Mouse (Mus musculus) midbrain, embryonic 11.5 days (tissue): ENCODE data around the gene Gbf1. TPM values are rescaled to one million over a fixed set of nuclear protein-coding genes. Genes with fewer than 3 reads are reported as not detected.
A peak's percentile ranks its signal among the peaks of the same experiment; 100 is the strongest.

Experiments used
- ATAC-seq: fragments of 200-750 bp; cut with Nextera tagmentation; 2 replicates; pipeline ENCODE4 v1.8.0; 2017; ENCODE audit warnings: moderate TSS enrichment, moderate library complexity; ENCODE audit not compliant: low FRiP score
- DNase-seq: peaks from one replicate; pipeline ENCODE4 v3.0.0; 2015; ENCODE audit warnings: low spot score; ENCODE audit errors: missing footprints
- H3K27ac ChIP-seq: fragments of 300-500 bp; sonication (generic); 2 replicates; pipeline ENCODE4 v1.5.1; 2014; ENCODE audit warnings: low read depth, low read length
- H3K27me3 ChIP-seq: fragments of 300-500 bp; sonication (generic); 2 replicates; pipeline ENCODE4 v1.6.1; 2014; ENCODE audit warnings: mild to moderate bottlenecking, low read length, moderate library complexity, mixed read lengths; ENCODE audit not compliant: control insufficient read depth, insufficient read depth
- H3K36me3 ChIP-seq: fragments of 300-500 bp; sonication (generic); 2 replicates; pipeline ENCODE4 v1.6.1; 2014; ENCODE audit warnings: mild to moderate bottlenecking, low read length, moderate library complexity, mixed read lengths; ENCODE audit not compliant: control insufficient read depth, insufficient read depth
- H3K4me1 ChIP-seq: fragments of 300-500 bp; sonication (generic); 2 replicates; pipeline ENCODE4 v1.6.1; 2014; ENCODE audit warnings: low read length; ENCODE audit not compliant: control insufficient read depth, insufficient read depth
- H3K4me2 ChIP-seq: fragments of 300-500 bp; sonication (generic); 2 replicates; pipeline ENCODE4 v1.6.1; 2014; ENCODE audit warnings: mild to moderate bottlenecking, moderate library complexity
- H3K4me3 ChIP-seq: fragments of 300-500 bp; sonication (generic); 2 replicates; pipeline ENCODE4 v1.5.1; 2014; ENCODE audit warnings: low read depth, low read length
- H3K9ac ChIP-seq: fragments of 300-500 bp; sonication (generic); 2 replicates; pipeline ENCODE4 v1.6.1; 2014; ENCODE audit warnings: low read length
- H3K9me3 ChIP-seq: fragments of 300-500 bp; sonication (generic); 2 replicates; pipeline ENCODE4 v1.6.1; 2016; ENCODE audit warnings: low read length; ENCODE audit not compliant: control insufficient read depth
- WGBS: fragments of 180-500 bp; shearing (Covaris S2); extraction: QIAGEN DNeasy Blood & Tissue Kit; methylation state at CpG from one replicate; pipeline ENCODE4 v1.1.7; 2014; 5-methylcytosine and 5-hydroxymethylcytosine counted together
- polyA plus RNA-seq: library from polyadenylated mRNA; unstranded; fragments of >200 nt; fragmentation: Nextera tagmentation; extraction: Ambion mirVana; gene quantifications from 2 replicates; pipeline ENCODE4 v1.2.1, GENCODE M21; 2014

The Gbf1 gene
- polyA plus RNA-seq, 1 experiment from 2014 or later: 42.6 TPM

DNA sequence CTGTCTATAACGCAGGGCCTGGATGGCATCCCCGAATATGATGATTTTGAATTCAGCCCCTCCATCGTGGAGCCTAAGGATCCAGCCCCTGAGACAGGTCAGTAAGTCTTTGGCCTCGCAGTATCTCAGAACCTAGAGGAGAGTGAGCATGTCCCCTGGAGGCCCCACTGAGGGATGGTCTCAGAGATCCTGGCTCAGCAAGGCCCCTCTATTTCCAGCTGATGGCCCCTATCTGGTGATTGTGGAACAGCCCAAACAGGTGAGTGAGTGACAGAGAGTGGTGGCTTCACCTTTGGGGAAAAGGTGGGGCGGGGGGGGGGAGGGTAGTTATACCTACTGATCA is 153.9 kb downstream of the Gbf1 start:
- Histone ChIP-seq H3K9ac (peak overlapping the region; percentile 65; the same call in 1 of the 2 replicates), H3K36me3 (no peaks in the 10 kb centered on the region), H3K4me3 (peak overlapping the region; percentile 56), H3K27me3 (peaks cover 20% of the 10 kb centered on the region), H3K27ac (no peak overlapping the region), H3K4me1 (peaks cover 18% of the 10 kb centered on the region), H3K9me3 (no peaks in the 10 kb centered on the region), H3K4me2 (peak overlapping the region; percentile 59; the same call in 1 of the 2 replicates)
- no peak for ATAC-seq
- 65% methylated on average over 5 of the region's 5 CpGs for WGBS
- no peak for DNase-seq

GRCm38 (mm10) chr19:46306751-46307289 is 154.5 kb downstream of the Gbf1 start:
- Histone ChIP-seq H3K27me3 (peaks cover 20% of the 10 kb centered on the region), H3K36me3 (no peaks in the 10 kb centered on the region), H3K9me3 (no peaks in the 10 kb centered on the region), H3K4me3 (no peak overlapping the region), H3K9ac (no peak overlapping the region), H3K4me2 (no peak overlapping the region), H3K27ac (no peak overlapping the region), H3K4me1 (peaks cover 18% of the 10 kb centered on the region)
- ATAC-seq (no peak), DNase-seq (no peak)
- WGBS: 90% methylated on average over 9 of the region's 9 CpGs

DNA sequence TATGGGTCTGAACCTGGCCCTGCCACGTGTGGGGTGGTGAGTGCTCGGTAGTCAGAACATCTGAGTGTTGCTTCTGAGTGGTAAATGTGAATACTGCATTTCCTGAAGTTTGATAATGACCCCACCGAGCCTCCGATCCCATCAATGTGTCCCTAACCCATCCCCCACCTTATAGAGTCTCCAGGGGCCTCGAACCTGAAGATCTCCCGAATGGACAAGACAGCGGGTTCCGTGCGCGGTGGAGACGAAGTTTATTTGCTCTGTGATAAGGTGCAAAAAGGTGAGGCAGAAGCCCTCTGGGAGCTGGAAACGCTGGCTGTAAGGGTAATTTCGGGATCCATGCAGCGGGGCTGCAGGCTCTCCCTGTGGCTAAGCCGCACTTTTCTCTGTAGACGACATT is 155.5 kb downstream of the Gbf1 start:
- no peak overlapping the region for H3K27ac ChIP-seq
- H3K27me3 ChIP-seq: peaks cover 20% of the 10 kb centered on the region
- DNase-seq: no peak
- H3K9me3 ChIP-seq: no peaks in the 10 kb centered on the region
- H3K4me1 ChIP-seq: peaks cover 18% of the 10 kb centered on the region
- H3K4me2 ChIP-seq: no peak overlapping the region
- H3K36me3 ChIP-seq: no peaks in the 10 kb centered on the region
- WGBS: 80% methylated on average over 16 of the region's 16 CpGs
- ATAC-seq: no peak
- no peak overlapping the region for H3K4me3 ChIP-seq
- H3K9ac ChIP-seq: no peak overlapping the region

GRCm38 (mm10) chr19:46308303-46308702 is 156.0 kb downstream of the Gbf1 start:
- 62% methylated on average over 16 of the region's 16 CpGs for WGBS
- DNase-seq: no peak

GRCm38 (mm10) chr19:46308706-46309435 is 156.6 kb downstream of the Gbf1 start:
- no peaks in the 10 kb centered on the region for H3K9me3 ChIP-seq
- under 1% methylated on average over 47 of the region's 47 CpGs for WGBS
- no peak overlapping the region for H3K27ac ChIP-seq
- peak; percentile 55 for ATAC-seq
- peak; percentile 98 for DNase-seq
- H3K4me1 ChIP-seq: peaks cover 18% of the 10 kb centered on the region
- peaks cover 26% of the 10 kb centered on the region for H3K27me3 ChIP-seq
- H3K9ac ChIP-seq: peak overlapping the region; percentile 44; the same call in 1 of the 2 replicates
- H3K4me2 ChIP-seq: peak overlapping the region; percentile 50
- peak overlapping the region; percentile 26 for H3K4me3 ChIP-seq
- no peaks in the 10 kb centered on the region for H3K36me3 ChIP-seq

More at GRCm38 (mm10) chr19:46308303-46308702, 156.0 kb downstream of the Gbf1 start:
- Histone ChIP-seq H3K27ac (no peak overlapping the region), H3K9me3 (no peaks in the 10 kb centered on the region), H3K36me3 (no peaks in the 10 kb centered on the region), H3K4me2 (peak overlapping the region; percentile 50), H3K4me1 (peaks cover 18% of the 10 kb centered on the region), H3K9ac (no peak overlapping the region), H3K27me3 (peaks cover 21% of the 10 kb centered on the region), H3K4me3 (no peak overlapping the region)
- no peak for ATAC-seq

GRCm38 (mm10) chr19:46309651-46310305 is 157.5 kb downstream of the Gbf1 start:
- H3K27me3 ChIP-seq: peaks cover 35% of the 10 kb centered on the region
- no peak for ATAC-seq

GRCm38 (mm10) chr19:46310312-46310865 is 158.1 kb downstream of the Gbf1 start:
- Histone ChIP-seq H3K4me1 (peaks cover 8% of the 10 kb centered on the region), H3K4me2 (no peak overlapping the region), H3K9ac (no peak overlapping the region), H3K27ac (no peak overlapping the region), H3K27me3 (peaks cover 41% of the 10 kb centered on the region), H3K36me3 (no peaks in the 10 kb centered on the region), H3K9me3 (no peaks in the 10 kb centered on the region), H3K4me3 (no peak overlapping the region)
- WGBS: 88% methylated on average over 12 of the region's 12 CpGs
- peak; percentile 71 for DNase-seq
- ATAC-seq: no peak

More at GRCm38 (mm10) chr19:46309651-46310305, 157.5 kb downstream of the Gbf1 start:
- Histone ChIP-seq H3K36me3 (no peaks in the 10 kb centered on the region), H3K4me1 (peaks cover 14% of the 10 kb centered on the region), H3K27ac (no peak overlapping the region), H3K9me3 (no peaks in the 10 kb centered on the region), H3K9ac (no peak overlapping the region), H3K4me3 (no peak overlapping the region), H3K4me2 (no peak overlapping the region)
- peak; percentile 49 for DNase-seq
- 79% methylated on average over 21 of the region's 21 CpGs for WGBS

DNA sequence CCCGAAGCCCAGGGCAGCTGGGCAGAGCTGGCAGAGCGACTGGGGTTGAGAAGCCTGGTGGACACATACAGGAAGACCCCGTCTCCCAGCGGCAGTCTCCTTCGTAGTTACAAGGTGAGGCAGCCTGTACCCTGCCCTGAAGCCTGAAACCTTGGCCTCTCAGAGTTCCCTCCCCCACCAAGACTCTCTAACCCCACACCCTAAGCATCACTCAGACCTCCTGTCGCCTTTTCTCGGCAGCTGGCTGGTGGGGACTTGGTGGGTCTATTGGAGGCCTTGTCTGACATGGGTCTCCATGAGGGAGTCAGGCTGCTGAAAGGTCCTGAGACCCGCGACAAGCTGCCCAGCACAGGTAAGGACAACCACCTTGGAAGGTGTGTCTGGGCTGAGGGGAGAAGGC is 159.0 kb downstream of the Gbf1 start:
- Histone ChIP-seq H3K27me3 (peaks cover 51% of the 10 kb centered on the region), H3K4me1 (peaks cover 4% of the 10 kb centered on the region; the same call in 1 of the 2 replicates), H3K9ac (no peak overlapping the region), H3K4me3 (no peak overlapping the region), H3K4me2 (no peak overlapping the region), H3K36me3 (no peaks in the 10 kb centered on the region), H3K27ac (no peak overlapping the region), H3K9me3 (no peaks in the 10 kb centered on the region)
- DNase-seq (no peak), ATAC-seq (no peak)
- 85% methylated on average over 9 of the region's 9 CpGs for WGBS

GRCm38 (mm10) chr19:46312566-46312965 is 160.3 kb downstream of the Gbf1 start:
- Histone ChIP-seq H3K4me1 (peaks cover 9% of the 10 kb centered on the region), H3K4me3 (no peak overlapping the region)

More at GRCm38 (mm10) chr19:46312566-46312965, 160.3 kb downstream of the Gbf1 start:
- 92% methylated on average over 21 of the region's 21 CpGs for WGBS
- H3K36me3 ChIP-seq: no peaks in the 10 kb centered on the region
- ATAC-seq (no peak), DNase-seq (no peak)
- H3K9me3 ChIP-seq: no peaks in the 10 kb centered on the region
- peaks cover 55% of the 10 kb centered on the region for H3K27me3 ChIP-seq
- H3K4me2 ChIP-seq: no peak overlapping the region
- H3K27ac ChIP-seq: no peak overlapping the region
- H3K9ac ChIP-seq: no peak overlapping the region
